Mouse (Mus musculus) myocyte (in vitro differentiated cells): ENCODE measurements around the gene Sema4a. TPM values are rescaled to one million over a fixed set of nuclear protein-coding genes. Genes with fewer than 3 reads are reported as not detected.

ENCODE experiments used
- H3K27me3 ChIP-seq: one replicate; pipeline ENCODE4 v1.6.1; 2011; ENCODE audit not compliant: control insufficient read depth, insufficient read depth, insufficient read length
- H3K36me3 ChIP-seq: one replicate; pipeline ENCODE4 v1.6.1; 2011; ENCODE audit not compliant: control insufficient read depth, insufficient read depth
- H3K4me2 ChIP-seq: one replicate; pipeline ENCODE4 v1.6.1; 2011; ENCODE audit warnings: low read depth, control low read depth
- H3K4me3 ChIP-seq: one replicate; pipeline ENCODE4 v1.5.1; 2011; ENCODE audit warnings: mild to moderate bottlenecking, control low read depth, moderate library complexity
- H3K79me2 ChIP-seq: one replicate; pipeline ENCODE4 v1.6.1; 2011; ENCODE audit not compliant: control insufficient read depth, insufficient read depth
- H3ac ChIP-seq: one replicate; pipeline ENCODE4 v1.6.1; 2011; ENCODE audit not compliant: control insufficient read depth, insufficient read length
- CEBPB ChIP-seq: IDR thresholded peaks from 2 replicates; pipeline ENCODE4 v1.6.1; 2011; ENCODE audit warnings: mild to moderate bottlenecking, moderate library complexity; ENCODE audit not compliant: poor library complexity, insufficient read depth, severe bottlenecking
- E2F4 ChIP-seq: IDR thresholded peaks from one replicate; pipeline ENCODE4 v1.6.1; 2011; ENCODE audit warnings: mild to moderate bottlenecking, control low read depth, moderate library complexity; ENCODE audit not compliant: insufficient read depth
- MAX ChIP-seq: IDR thresholded peaks from one replicate; pipeline ENCODE4 v1.6.1; 2011; ENCODE audit warnings: low read depth, mild to moderate bottlenecking, control low read depth
- MYOD1 ChIP-seq, 3 experiments: IDR thresholded peaks; one replicate each; pipeline ENCODE4 v1.6.1; 2011; ENCODE audit warnings: control low read depth in 2 of 3, low read depth in 2 of 3, mild to moderate bottlenecking in 2 of 3, moderate library complexity in 1 of 3; ENCODE audit not compliant: insufficient read length in 2 of 3, control insufficient read depth in 1 of 3
- MYOG ChIP-seq, 3 experiments: IDR thresholded peaks; one replicate each; pipeline ENCODE4 v1.6.1; 2011; ENCODE audit warnings: control low read depth in 2 of 3, low read depth in 2 of 3, mild to moderate bottlenecking in 2 of 3; ENCODE audit not compliant: insufficient read length in 2 of 3, control insufficient read depth in 1 of 3, insufficient read depth in 1 of 3
- POLR2A ChIP-seq: IDR thresholded peaks from one replicate; pipeline ENCODE4 v1.6.1; 2011; ENCODE audit warnings: low read depth, mild to moderate bottlenecking, control low read depth, moderate library complexity; ENCODE audit not compliant: insufficient read length
- POLR2AphosphoS2 ChIP-seq: IDR thresholded peaks from one replicate; pipeline ENCODE4 v1.6.1; 2011; ENCODE audit warnings: low read depth, control low read depth; ENCODE audit not compliant: insufficient read length
- REST ChIP-seq: IDR thresholded peaks from one replicate; pipeline ENCODE4 v1.6.1; 2011; ENCODE audit warnings: mild to moderate bottlenecking, control low read depth, moderate library complexity; ENCODE audit not compliant: insufficient read depth, insufficient read length
- SRF ChIP-seq: IDR thresholded peaks from one replicate; pipeline ENCODE4 v1.6.1; 2011; ENCODE audit warnings: low read depth; ENCODE audit not compliant: control insufficient read depth, insufficient read length
- TCF12 ChIP-seq: IDR thresholded peaks from one replicate; pipeline ENCODE4 v1.6.1; 2011; ENCODE audit warnings: mild to moderate bottlenecking, control low read depth; ENCODE audit not compliant: poor library complexity, insufficient read depth, severe bottlenecking
- TCF3 ChIP-seq: IDR thresholded peaks from one replicate; pipeline ENCODE4 v1.6.1; 2011; ENCODE audit warnings: low read depth, control low read depth; ENCODE audit not compliant: insufficient read length
- USF1 ChIP-seq: IDR thresholded peaks from one replicate; pipeline ENCODE4 v1.6.1; 2011; ENCODE audit warnings: low read depth, mild to moderate bottlenecking, control low read depth, moderate library complexity
- polyA plus RNA-seq: library from polyadenylated mRNA; unstranded; fragments of >200 nt; fragmentation: generic; extraction: Trizol; gene quantifications from one replicate; pipeline ENCODE4 v1.2.1, GENCODE M21; 2012; ENCODE audit warnings: missing spikeins

Gene Sema4a
- polyA plus RNA-seq, 1 experiment: 0.35 TPM

GRCm38 (mm10) chr3:88452246-88452645 lies 8.7 kb downstream of the Sema4a start:
- Histone ChIP-seq H3K36me3 (no peaks in the 10 kb centered on the region), H3K4me3 (no peak overlapping the region), H3K4me2 (peak overlapping the region; percentile 18), H3ac (no peak overlapping the region), H3K79me2 (no peaks in the 10 kb centered on the region), H3K27me3 (no peaks in the 10 kb centered on the region)
- TF ChIP-seq SRF: no peak
- peak in 1 of 3 experiments; percentile 20 for TF ChIP-seq MYOD1 (IDR thresholded peaks at IDR 0.05; ENCODE audit: control insufficient read depth in 1 of 3, insufficient read length in 2 of 3, low read depth in 2 of 3)
- TF ChIP-seq MAX: no peak
- TF ChIP-seq MYOG (IDR thresholded peaks at IDR 0.05; ENCODE audit: control insufficient read depth in 1 of 3, insufficient read depth in 1 of 3, insufficient read length in 2 of 3, low read depth in 2 of 3): peak in 1 of 3 experiments; percentile 19

GRCm38 (mm10) chr3:88450379-88451131 lies 10.4 kb downstream of the Sema4a start:
- Histone ChIP-seq H3K79me2 (no peaks in the 10 kb centered on the region), H3ac (no peak overlapping the region), H3K27me3 (no peaks in the 10 kb centered on the region), H3K36me3 (no peaks in the 10 kb centered on the region), H3K4me2 (no peak overlapping the region), H3K4me3 (no peak overlapping the region)
- TF ChIP-seq MAX (no peak), USF1 (no peak), POLR2A (no peak), CEBPB (no peak), MYOG (IDR thresholded peaks at IDR 0.05; ENCODE audit: control insufficient read depth in 1 of 3, insufficient read depth in 1 of 3, insufficient read length in 2 of 3, low read depth in 2 of 3) (no peak), E2F4 (no peak), REST (no peak), MYOD1 (IDR thresholded peaks at IDR 0.05; ENCODE audit: control insufficient read depth in 1 of 3, insufficient read length in 2 of 3, low read depth in 2 of 3) (no peak), SRF (no peak), TCF3 (no peak)

DNA sequence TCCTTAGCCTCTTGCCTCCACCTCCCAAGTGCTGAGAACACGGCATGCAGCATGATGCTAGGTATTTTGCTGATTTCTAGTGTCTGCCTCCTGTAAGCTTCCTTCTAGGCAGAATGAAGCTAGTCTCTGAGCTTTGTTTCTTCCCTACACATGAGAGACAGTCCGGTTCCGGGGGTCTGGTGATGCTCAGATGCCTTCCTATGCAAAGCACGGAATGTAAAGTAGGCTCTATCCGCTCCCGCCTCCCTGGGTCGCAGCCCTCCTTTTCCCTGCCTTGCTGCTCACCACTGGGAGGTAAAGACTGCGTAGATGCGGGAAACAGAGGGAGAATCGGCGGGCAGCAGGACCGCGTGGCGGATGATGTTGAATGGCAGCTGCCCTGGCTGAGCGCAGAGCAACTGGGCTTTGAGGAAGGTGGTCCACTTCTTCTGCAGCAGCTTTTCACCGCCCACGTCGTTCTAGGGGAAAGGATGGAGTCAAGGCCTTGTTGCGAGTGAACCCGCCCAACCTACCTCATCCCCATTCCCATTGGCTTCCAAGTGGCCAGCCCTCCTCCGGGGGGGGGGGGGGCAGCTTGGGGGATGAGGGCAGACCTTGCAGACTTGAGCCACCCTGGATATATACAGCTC lies 11.5 kb downstream of the Sema4a start:
- Histone ChIP-seq H3K36me3 (no peaks in the 10 kb centered on the region), H3K4me2 (no peak overlapping the region), H3K4me3 (no peak overlapping the region), H3K79me2 (no peaks in the 10 kb centered on the region), H3K27me3 (no peaks in the 10 kb centered on the region), H3ac (no peak overlapping the region)
- no peak for TF ChIP-seq SRF
- TF ChIP-seq CEBPB: no peak
- no peak for TF ChIP-seq MYOG (IDR thresholded peaks at IDR 0.05; ENCODE audit: control insufficient read depth in 1 of 3, insufficient read depth in 1 of 3, insufficient read length in 2 of 3, low read depth in 2 of 3)
- TF ChIP-seq USF1: no peak
- TF ChIP-seq TCF12: no peak
- TF ChIP-seq POLR2AphosphoS2: no peak
- TF ChIP-seq TCF3: no peak
- no peak for TF ChIP-seq MYOD1 (IDR thresholded peaks at IDR 0.05; ENCODE audit: control insufficient read depth in 1 of 3, insufficient read length in 2 of 3, low read depth in 2 of 3)
- no peak for TF ChIP-seq E2F4
- TF ChIP-seq REST: no peak
- TF ChIP-seq MAX: no peak
- TF ChIP-seq POLR2A: no peak

DNA sequence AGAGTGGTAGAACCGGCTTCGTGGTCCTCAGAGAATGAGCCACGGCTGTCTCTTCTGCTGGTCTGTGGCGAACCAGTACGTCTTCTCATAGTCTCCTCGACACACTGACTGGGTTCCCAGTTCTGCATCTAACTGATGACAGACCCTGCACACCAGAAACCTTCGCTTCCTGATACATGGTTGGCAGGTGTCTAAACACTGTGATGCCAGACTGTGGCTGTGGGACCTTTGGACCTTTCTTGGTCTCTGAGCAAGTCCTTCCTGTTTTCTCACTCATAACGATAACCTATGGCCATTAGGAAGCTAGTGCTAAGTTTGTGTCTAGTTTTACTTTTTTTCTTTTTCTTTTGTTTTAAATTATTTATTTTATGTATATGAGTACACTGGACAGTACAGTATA lies 12.5 kb downstream of the Sema4a start:
- H3K36me3 ChIP-seq: no peaks in the 10 kb centered on the region
- TF ChIP-seq SRF (no peak), TCF12 (no peak), POLR2A (no peak), POLR2AphosphoS2 (no peak), CEBPB (no peak), REST (no peak), MAX (no peak), TCF3 (no peak), MYOG (IDR thresholded peaks at IDR 0.05; ENCODE audit: control insufficient read depth in 1 of 3, insufficient read depth in 1 of 3, insufficient read length in 2 of 3, low read depth in 2 of 3) (no peak), E2F4 (no peak), USF1 (no peak), MYOD1 (IDR thresholded peaks at IDR 0.05; ENCODE audit: control insufficient read depth in 1 of 3, insufficient read length in 2 of 3, low read depth in 2 of 3) (no peak)
- H3K79me2 ChIP-seq: no peaks in the 10 kb centered on the region
- H3ac ChIP-seq: no peak overlapping the region
- H3K27me3 ChIP-seq: no peaks in the 10 kb centered on the region
- no peak overlapping the region for H3K4me3 ChIP-seq
- H3K4me2 ChIP-seq: no peak overlapping the region

DNA sequence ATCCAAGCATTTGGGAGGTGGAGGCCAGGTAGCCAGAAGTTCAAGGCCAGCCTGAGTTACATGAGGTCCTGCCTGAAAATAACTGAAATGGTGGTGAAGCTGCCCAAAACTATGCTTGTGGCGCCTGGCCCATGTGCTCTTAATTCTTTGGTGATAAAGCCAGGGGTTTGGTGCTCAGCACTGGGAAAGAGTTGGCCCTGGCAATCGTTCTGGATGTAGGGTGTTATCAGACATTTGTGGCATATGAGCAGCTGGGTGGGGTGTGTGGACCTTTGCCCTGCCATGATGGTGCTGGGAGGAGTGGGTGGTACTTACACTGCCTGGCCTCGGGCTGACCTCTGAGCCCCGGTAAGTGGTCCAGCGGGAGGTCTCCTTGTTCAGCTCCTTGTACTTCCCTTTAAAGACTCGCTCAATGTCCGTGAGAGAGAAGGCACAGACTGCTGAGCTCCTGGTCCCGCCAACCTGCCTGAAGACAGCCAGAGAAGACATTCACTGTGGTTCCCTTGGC lies 13.3 kb downstream of the Sema4a start:
- TF ChIP-seq MYOG (IDR thresholded peaks at IDR 0.05; ENCODE audit: control insufficient read depth in 1 of 3, insufficient read depth in 1 of 3, insufficient read length in 2 of 3, low read depth in 2 of 3) (peak in 1 of 3 experiments; percentile 26), POLR2AphosphoS2 (no peak)
- Histone ChIP-seq H3ac (no peak overlapping the region), H3K79me2 (no peaks in the 10 kb centered on the region), H3K36me3 (no peaks in the 10 kb centered on the region), H3K27me3 (no peaks in the 10 kb centered on the region), H3K4me2 (no peak overlapping the region), H3K4me3 (no peak overlapping the region)
